Mouse (Mus musculus) stomach, embryonic 15.5 days (tissue): ENCODE data around the gene Bloc1s5. TPM values are rescaled to one million over a fixed set of nuclear protein-coding genes. Genes with fewer than 3 reads are reported as not detected.

Source experiments
- ATAC-seq: fragments of 200-750 bp; cut with Nextera tagmentation; 2 replicates; pipeline ENCODE4 v1.8.0; 2017; ENCODE audit warnings: low read depth, moderate number of reproducible peaks, moderate TSS enrichment; ENCODE audit not compliant: insufficient read depth, low FRiP score
- H3K27ac ChIP-seq: fragments of 300-500 bp; sonication (generic); 2 replicates; pipeline ENCODE4 v1.5.1; 2015; ENCODE audit warnings: mild to moderate bottlenecking, inconsistent platforms
- H3K27me3 ChIP-seq: fragments of 300-500 bp; sonication (generic); replicated peaks from 2 replicates; pipeline ENCODE4 v1.6.1; 2015; ENCODE audit warnings: inconsistent platforms
- H3K36me3 ChIP-seq: fragments of 300-500 bp; sonication (generic); 2 replicates; pipeline ENCODE4 v1.6.1; 2015; ENCODE audit warnings: inconsistent platforms
- H3K4me1 ChIP-seq: fragments of 300-500 bp; sonication (generic); 2 replicates; pipeline ENCODE4 v1.6.1; 2015; ENCODE audit warnings: inconsistent platforms
- H3K4me2 ChIP-seq: fragments of 300-500 bp; sonication (generic); 2 replicates; pipeline ENCODE4 v1.6.1; 2015; ENCODE audit warnings: mild to moderate bottlenecking, inconsistent platforms
- H3K4me3 ChIP-seq: fragments of 300-500 bp; sonication (generic); replicated peaks from 2 replicates; pipeline ENCODE4 v1.5.1; 2015; ENCODE audit warnings: inconsistent platforms
- H3K9ac ChIP-seq: fragments of 300-500 bp; sonication (generic); 2 replicates; pipeline ENCODE4 v1.6.1; 2015; ENCODE audit warnings: inconsistent platforms
- H3K9me3 ChIP-seq: fragments of 300-500 bp; sonication (generic); 2 replicates; pipeline ENCODE4 v1.6.1; 2016; ENCODE audit warnings: inconsistent platforms
- WGBS: fragments of 180-500 bp; shearing (Covaris S2); methylation state at CpG from one replicate; pipeline ENCODE4 v1.1.7; 2015; 5-methylcytosine and 5-hydroxymethylcytosine counted together
- polyA plus RNA-seq: library from polyadenylated mRNA; unstranded; fragments of >200 nt; fragmentation: Nextera tagmentation; extraction: Ambion mirVana; gene quantifications from 2 replicates; pipeline ENCODE4 v1.2.1, GENCODE M21; 2015

The Bloc1s5 gene
- polyA plus RNA-seq, 1 experiment from 2014 or later = 15.5 TPM

- H3K27ac ChIP-seq = no peak overlapping the region
- H3K27me3 ChIP-seq = no peaks in the 10 kb centered on the region
- 0 out of 2 replicates have a peak, but pooled peaks cover 4% of the 10 kb centered on the region for H3K36me3 ChIP-seq
- 0 out of 2 replicates have a peak, but pooled peaks cover 3% of the 10 kb centered on the region for H3K4me1 ChIP-seq
- H3K9ac ChIP-seq = no peak overlapping the region
- WGBS = 72% methylated on average over 5 of the region's 5 CpGs
- H3K9me3 ChIP-seq = no peaks in the 10 kb centered on the region
- H3K4me2 ChIP-seq = no peak overlapping the region
- ATAC-seq = no peak
- no peak overlapping the region for H3K4me3 ChIP-seq
Observed at GRCm38 (mm10) chr13:38615656-38616055, 19.3 kb downstream of the Bloc1s5 start.

DNA sequence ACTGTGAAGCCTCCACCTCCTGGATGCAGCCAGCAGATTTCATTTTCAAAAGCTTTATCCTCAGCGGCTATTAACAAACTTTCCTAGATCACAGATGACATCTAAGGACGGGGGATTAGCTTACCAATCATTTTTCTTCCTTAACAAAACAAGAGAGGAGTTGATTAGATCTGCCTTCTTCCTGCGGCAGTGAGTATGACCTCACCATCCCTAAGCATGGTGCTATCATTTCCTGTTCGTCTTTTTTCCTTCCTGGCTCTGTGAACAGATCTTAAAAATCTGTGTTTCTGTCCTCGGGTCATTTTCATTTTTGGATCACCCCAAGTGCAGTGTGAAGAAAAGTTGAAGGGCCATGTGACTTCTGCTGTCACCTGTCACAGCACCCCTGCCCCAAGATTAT, 20.6 kb downstream of the Bloc1s5 start:
- Histone ChIP-seq H3K9ac (no peak overlapping the region), H3K27ac (no peak overlapping the region), H3K9me3 (no peaks in the 10 kb centered on the region), H3K36me3 (0 out of 2 replicates have a peak, but pooled peaks cover 4% of the 10 kb centered on the region), H3K4me2 (no peak overlapping the region), H3K27me3 (no peaks in the 10 kb centered on the region), H3K4me1 (0 out of 2 replicates have a peak, but pooled peaks cover 3% of the 10 kb centered on the region), H3K4me3 (no peak overlapping the region)
- WGBS = 41% methylated on average over 5 of the region's 5 CpGs
- no peak for ATAC-seq

- 73% methylated on average over 8 of the region's 8 CpGs for WGBS
- H3K9ac ChIP-seq = no peak overlapping the region
- H3K27me3 ChIP-seq = no peaks in the 10 kb centered on the region
- H3K4me2 ChIP-seq = no peak overlapping the region
- H3K4me3 ChIP-seq = no peak overlapping the region
- ATAC-seq = no peak
- no peak overlapping the region for H3K27ac ChIP-seq
- H3K36me3 ChIP-seq = 0 out of 2 replicates have a peak, but pooled peaks cover 4% of the 10 kb centered on the region
- no peaks in the 10 kb centered on the region for H3K9me3 ChIP-seq
- H3K4me1 ChIP-seq = 0 out of 2 replicates have a peak, but pooled peaks cover 3% of the 10 kb centered on the region
Observed at GRCm38 (mm10) chr13:38613583-38613982, 21.3 kb downstream of the Bloc1s5 start.

- Histone ChIP-seq H3K27ac (no peak overlapping the region), H3K9me3 (no peaks in the 10 kb centered on the region), H3K4me2 (no peak overlapping the region), H3K4me1 (0 out of 2 replicates have a peak, but pooled peaks cover 3% of the 10 kb centered on the region), H3K36me3 (0 out of 2 replicates have a peak, but pooled peaks cover 4% of the 10 kb centered on the region), H3K27me3 (no peaks in the 10 kb centered on the region), H3K9ac (no peak overlapping the region), H3K4me3 (no peak overlapping the region)
- no peak for ATAC-seq
- 76% methylated on average over 9 of the region's 9 CpGs for WGBS
Observed at GRCm38 (mm10) chr13:38612608-38613007, 22.3 kb downstream of the Bloc1s5 start.

DNA sequence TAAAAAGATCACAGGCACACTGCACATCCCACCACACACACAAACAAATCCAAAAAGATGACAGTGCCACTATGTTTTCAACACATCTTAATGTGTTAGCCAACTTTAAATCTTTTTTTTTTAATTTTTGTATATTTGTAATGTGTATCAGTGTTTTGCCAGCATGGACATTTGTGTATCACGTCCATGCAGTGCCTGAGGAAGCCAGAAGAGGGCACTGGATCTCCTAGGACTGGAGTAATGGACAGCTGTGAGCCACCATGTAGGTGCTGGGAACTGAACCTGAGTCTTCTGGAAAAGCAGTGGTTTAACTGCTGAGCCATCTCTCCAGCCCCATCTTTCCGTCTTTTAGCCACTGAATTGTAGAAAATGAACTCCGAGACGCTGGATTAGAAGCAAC, 22.7 kb downstream of the Bloc1s5 start:
- 0 out of 2 replicates have a peak, but pooled peaks cover 3% of the 10 kb centered on the region for H3K4me1 ChIP-seq
- H3K36me3 ChIP-seq = 0 out of 2 replicates have a peak, but pooled peaks cover 4% of the 10 kb centered on the region
- no peak for ATAC-seq
- no peaks in the 10 kb centered on the region for H3K9me3 ChIP-seq
- 97% methylated on average over 4 of the region's 4 CpGs for WGBS
- H3K9ac ChIP-seq = no peak overlapping the region
- H3K4me2 ChIP-seq = no peak overlapping the region
- H3K27ac ChIP-seq = no peak overlapping the region
- H3K27me3 ChIP-seq = no peaks in the 10 kb centered on the region
- no peak overlapping the region for H3K4me3 ChIP-seq

GRCm38 (mm10) chr13:38610336-38610735, 24.6 kb downstream of the Bloc1s5 start:
- 0 out of 2 replicates have a peak, but pooled peaks cover 4% of the 10 kb centered on the region for H3K36me3 ChIP-seq
- 84% methylated on average over 6 of the region's 6 CpGs for WGBS
- H3K9me3 ChIP-seq = no peaks in the 10 kb centered on the region
- H3K4me1 ChIP-seq = 0 out of 2 replicates have a peak, but pooled peaks cover 3% of the 10 kb centered on the region
- H3K9ac ChIP-seq = no peak overlapping the region
- no peak overlapping the region for H3K4me3 ChIP-seq
- H3K4me2 ChIP-seq = no peak overlapping the region
- H3K27ac ChIP-seq = no peak overlapping the region
- H3K27me3 ChIP-seq = no peaks in the 10 kb centered on the region
- ATAC-seq = no peak

GRCm38 (mm10) chr13:38607130-38607529, 27.8 kb downstream of the Bloc1s5 start:
- Histone ChIP-seq H3K4me1 (0 out of 2 replicates have a peak, but pooled peaks cover 3% of the 10 kb centered on the region), H3K27me3 (no peaks in the 10 kb centered on the region), H3K36me3 (no peaks in the 10 kb centered on the region), H3K4me2 (no peak overlapping the region), H3K27ac (no peak overlapping the region), H3K9me3 (no peaks in the 10 kb centered on the region), H3K9ac (no peak overlapping the region), H3K4me3 (no peak overlapping the region)
- no peak for ATAC-seq
- WGBS = 86% methylated on average over 6 of the region's 6 CpGs

DNA sequence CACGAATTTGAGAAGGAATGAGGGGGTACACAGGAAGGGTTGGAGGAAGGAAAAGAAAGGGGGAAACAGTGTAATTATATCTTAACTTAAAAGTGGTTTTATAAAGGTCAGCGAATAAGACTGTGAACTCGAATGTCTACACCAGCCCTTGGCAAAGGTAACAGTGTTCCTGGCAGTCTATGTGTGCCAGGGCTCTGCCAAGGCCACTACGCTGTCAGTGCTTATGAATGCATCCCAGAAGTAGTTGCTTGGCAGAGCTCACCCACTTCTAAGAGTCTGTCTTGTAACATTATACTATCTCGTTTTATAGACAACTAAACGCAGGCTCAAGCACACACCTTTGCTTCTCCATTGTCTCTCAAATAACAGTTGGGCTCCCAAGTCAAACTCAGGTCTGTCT, 29.6 kb downstream of the Bloc1s5 start:
- no peak for ATAC-seq
- H3K4me3 ChIP-seq = no peak overlapping the region
- H3K36me3 ChIP-seq = no peaks in the 10 kb centered on the region
- WGBS = 85% methylated on average over 6 of the region's 6 CpGs
- 0 out of 2 replicates have a peak, but pooled peaks cover 4% of the 10 kb centered on the region for H3K4me1 ChIP-seq
- no peak overlapping the region for H3K9ac ChIP-seq
- no peak overlapping the region for H3K27ac ChIP-seq
- no peak overlapping the region for H3K4me2 ChIP-seq
- H3K9me3 ChIP-seq = no peaks in the 10 kb centered on the region
- H3K27me3 ChIP-seq = no peaks in the 10 kb centered on the region

- no peaks in the 10 kb centered on the region for H3K36me3 ChIP-seq
- no peak overlapping the region for H3K27ac ChIP-seq
- H3K27me3 ChIP-seq = no peaks in the 10 kb centered on the region
- H3K9me3 ChIP-seq = no peaks in the 10 kb centered on the region
- 81% methylated on average over 13 of the region's 13 CpGs for WGBS
- H3K4me1 ChIP-seq = 0 out of 2 replicates have a peak, but pooled peaks cover 4% of the 10 kb centered on the region
- H3K4me2 ChIP-seq = no peak overlapping the region
- H3K9ac ChIP-seq = no peak overlapping the region
- ATAC-seq = no peak
- no peak overlapping the region for H3K4me3 ChIP-seq
Observed at GRCm38 (mm10) chr13:38602966-38603365, 31.9 kb downstream of the Bloc1s5 start.

DNA sequence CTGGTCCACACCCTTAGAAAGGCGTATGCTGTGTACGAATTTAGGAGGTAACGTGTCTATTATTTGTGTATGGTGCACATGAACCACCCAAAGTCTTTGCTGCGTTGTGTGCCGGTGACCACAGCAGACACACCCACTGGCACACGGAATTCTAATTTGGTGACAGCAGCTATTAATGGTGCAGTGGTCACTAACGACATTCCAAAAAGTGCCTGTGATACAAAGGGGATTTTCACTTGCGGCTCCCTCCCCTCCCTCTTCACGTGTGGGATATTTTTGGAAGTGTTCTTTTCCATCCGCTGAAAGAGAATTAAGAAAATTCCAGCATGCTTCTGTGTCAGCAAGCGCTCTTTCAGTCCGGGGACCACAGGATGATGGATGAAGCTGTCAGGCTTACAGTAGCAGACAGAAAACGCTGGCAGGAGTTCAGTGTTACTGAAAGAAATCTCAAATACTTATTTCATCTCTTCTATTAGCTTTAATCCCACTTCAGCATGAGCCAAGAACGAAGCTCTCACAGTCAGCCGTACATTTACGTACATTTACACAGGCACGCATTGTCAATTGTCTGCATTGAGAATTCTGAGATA, 32.6 kb downstream of the Bloc1s5 start:
- Histone ChIP-seq H3K9me3 (no peaks in the 10 kb centered on the region), H3K27me3 (no peaks in the 10 kb centered on the region), H3K27ac (no peak overlapping the region), H3K4me2 (no peak overlapping the region), H3K4me1 (0 out of 2 replicates have a peak, but pooled peaks cover 4% of the 10 kb centered on the region), H3K9ac (no peak overlapping the region), H3K36me3 (no peaks in the 10 kb centered on the region), H3K4me3 (no peak overlapping the region)
- no peak for ATAC-seq
- 39% methylated on average over 17 of the region's 17 CpGs for WGBS

- H3K4me2 ChIP-seq = no peak overlapping the region
- H3K4me3 ChIP-seq = no peak overlapping the region
- 85% methylated on average over 11 of the region's 11 CpGs for WGBS
- no peaks in the 10 kb centered on the region for H3K36me3 ChIP-seq
- H3K9ac ChIP-seq = no peak overlapping the region
- no peaks in the 10 kb centered on the region for H3K9me3 ChIP-seq
- H3K27me3 ChIP-seq = no peaks in the 10 kb centered on the region
- H3K4me1 ChIP-seq = 0 out of 2 replicates have a peak, but pooled peaks cover 4% of the 10 kb centered on the region
- no peak for ATAC-seq
- H3K27ac ChIP-seq = no peak overlapping the region
Observed at GRCm38 (mm10) chr13:38600811-38601210, 34.1 kb downstream of the Bloc1s5 start.

DNA sequence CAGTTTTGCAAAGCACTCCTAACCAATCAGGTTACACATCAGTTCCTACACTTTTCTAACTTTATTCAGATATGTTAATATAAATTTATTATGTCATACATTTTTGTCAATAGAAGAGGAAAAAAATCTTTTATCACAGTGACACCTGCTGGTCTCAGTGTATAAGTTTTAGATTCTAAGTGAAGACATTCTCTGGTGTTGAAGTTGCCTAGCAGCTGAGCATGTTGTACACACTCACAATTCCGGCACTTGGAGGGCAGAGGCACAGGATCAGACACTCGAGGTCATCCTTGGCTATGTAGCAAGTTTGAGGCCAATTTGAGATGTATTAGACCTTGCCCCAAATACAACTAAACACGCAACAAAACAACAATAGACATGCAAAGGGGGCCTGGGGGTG, 37.8 kb downstream of the Bloc1s5 start:
- 61% methylated on average over 3 of the region's 3 CpGs for WGBS
- Histone ChIP-seq H3K27ac (no peak overlapping the region), H3K4me3 (no peak overlapping the region), H3K27me3 (no peaks in the 10 kb centered on the region), H3K9me3 (no peaks in the 10 kb centered on the region), H3K4me2 (no peak overlapping the region), H3K9ac (no peak overlapping the region), H3K4me1 (0 out of 2 replicates have a peak, but pooled peaks cover under 1% of the 10 kb centered on the region), H3K36me3 (no peaks in the 10 kb centered on the region)
- ATAC-seq = no peak
